Mouse (Mus musculus): Measurements from ENCODE around the gene Rab43. TPM values are rescaled to one million over a fixed set of nuclear protein-coding genes. Genes with fewer than 3 reads are reported as not detected.
A peak's percentile ranks its signal among the peaks of the same experiment; 100 is the strongest.

The Rab43 gene
- polyA plus RNA-seq, 1 experiment from 2014 or later = 21.4 TPM

DNA sequence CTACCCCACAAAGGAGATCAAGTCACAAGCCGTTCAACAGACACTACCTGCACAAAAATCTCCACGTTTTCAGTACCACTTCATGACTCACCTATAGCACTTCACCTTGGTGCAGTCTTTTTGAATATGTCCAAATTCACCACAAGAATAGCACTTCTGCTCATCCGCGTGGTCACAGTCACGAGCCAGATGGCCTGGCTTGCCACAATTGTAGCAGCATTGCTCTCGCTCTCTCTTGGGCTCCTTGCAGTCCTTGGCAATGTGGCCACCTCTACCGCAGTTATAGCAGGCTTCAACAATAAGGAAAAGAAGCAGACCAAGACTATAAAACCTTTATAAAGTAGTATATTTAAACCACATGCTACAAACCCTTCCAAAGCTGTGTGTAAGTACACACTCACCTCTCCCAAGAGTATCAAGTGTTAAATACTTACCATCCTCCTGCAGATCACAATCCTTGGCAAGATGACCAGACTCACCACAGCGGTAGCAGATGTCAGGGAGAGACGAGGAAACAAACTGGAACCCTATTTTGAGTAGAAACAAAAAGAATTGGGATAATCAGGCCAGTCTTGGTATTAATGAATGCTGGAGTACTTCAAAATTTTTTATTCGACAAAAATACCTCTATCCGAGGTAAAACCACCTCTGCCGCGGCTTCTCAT, 33.2 kb upstream of the Rab43 start:
- Histone ChIP-seq H3K4me3 (ENCODE audit: low read depth, low read length) (no peak overlapping the region), H3K36me3 (ENCODE audit: control insufficient read depth, insufficient read depth, low read length) (peaks cover 46% of the 10 kb centered on the region), H3K9me3 (ENCODE audit: control insufficient read depth, low read length) (no peaks in the 10 kb centered on the region), H3K4me1 (replicated peaks; ENCODE audit: control insufficient read depth, insufficient read depth, low read length) (peaks cover 17% of the 10 kb centered on the region), H3K27ac (ENCODE audit: low read depth, low read length) (no peak overlapping the region), H3K4me2 (no peak overlapping the region), H3K9ac (ENCODE audit: low read depth, low read length) (no peak overlapping the region), H3K27me3 (replicated peaks; ENCODE audit: control insufficient read depth, insufficient read depth, low read length) (no peaks in the 10 kb centered on the region)
- DNase-seq (ENCODE audit: low spot score) = no peak
- no peak for ATAC-seq (replicated peaks; ENCODE audit: low FRiP score)
- WGBS = 89% methylated on average over 13 of the region's 13 CpGs

DNA sequence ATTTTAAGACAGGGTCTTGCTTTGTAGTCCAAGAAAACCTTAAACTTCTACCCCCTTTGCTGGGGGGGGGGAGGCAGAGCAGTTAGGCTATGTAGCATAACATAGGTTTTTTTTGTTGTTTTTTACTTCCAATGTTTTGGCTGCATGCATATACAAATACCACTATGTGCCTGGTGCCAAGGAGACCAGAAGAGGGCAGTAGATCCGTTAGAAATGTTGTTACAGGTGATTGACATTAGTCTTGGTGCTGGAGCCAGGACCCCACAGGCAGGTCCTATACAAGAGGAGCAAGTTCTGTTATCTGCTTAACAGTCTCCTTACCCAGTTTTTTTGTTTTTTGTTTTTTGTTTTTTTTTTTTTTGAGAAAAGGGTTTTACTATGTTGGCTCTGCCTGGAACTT, 30.3 kb upstream of the Rab43 start:
- DNase-seq (ENCODE audit: low spot score) (no peak), ATAC-seq (replicated peaks; ENCODE audit: low FRiP score) (no peak)
- WGBS = 8% methylated on average over 1 of the region's 1 CpGs
- Histone ChIP-seq H3K9me3 (ENCODE audit: control insufficient read depth, low read length) (no peaks in the 10 kb centered on the region), H3K36me3 (ENCODE audit: control insufficient read depth, insufficient read depth, low read length) (peaks cover 35% of the 10 kb centered on the region), H3K27ac (ENCODE audit: low read depth, low read length) (no peak overlapping the region), H3K27me3 (replicated peaks; ENCODE audit: control insufficient read depth, insufficient read depth, low read length) (no peaks in the 10 kb centered on the region), H3K4me2 (no peak overlapping the region), H3K4me1 (replicated peaks; ENCODE audit: control insufficient read depth, insufficient read depth, low read length) (peaks cover 12% of the 10 kb centered on the region), H3K9ac (ENCODE audit: low read depth, low read length) (no peak overlapping the region), H3K4me3 (ENCODE audit: low read depth, low read length) (no peak overlapping the region)

DNA sequence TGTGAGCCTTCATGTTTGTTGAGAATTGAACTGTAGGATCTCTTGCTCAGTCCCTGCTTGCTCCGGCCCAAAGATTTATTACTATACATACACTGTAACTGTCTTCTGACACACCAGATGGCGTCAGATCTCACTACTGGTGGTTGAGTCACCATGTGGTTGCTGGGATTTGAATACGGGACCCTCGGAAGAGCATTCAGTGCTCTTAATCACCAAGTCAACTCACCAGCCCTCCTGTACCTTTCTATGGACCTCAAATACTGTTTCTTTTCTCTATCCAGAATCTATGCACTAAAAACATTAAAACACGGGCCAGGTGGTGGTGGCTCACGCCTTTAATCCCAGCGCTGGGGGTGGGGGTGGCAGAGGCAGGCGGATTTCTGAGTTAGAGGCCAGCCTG, 29.7 kb upstream of the Rab43 start:
- ATAC-seq (replicated peaks; ENCODE audit: low FRiP score) (no peak), DNase-seq (ENCODE audit: low spot score) (no peak)
- Histone ChIP-seq H3K27me3 (replicated peaks; ENCODE audit: control insufficient read depth, insufficient read depth, low read length) (no peaks in the 10 kb centered on the region), H3K36me3 (ENCODE audit: control insufficient read depth, insufficient read depth, low read length) (peaks cover 31% of the 10 kb centered on the region), H3K4me2 (no peak overlapping the region), H3K4me1 (replicated peaks; ENCODE audit: control insufficient read depth, insufficient read depth, low read length) (peaks cover 10% of the 10 kb centered on the region), H3K9me3 (ENCODE audit: control insufficient read depth, low read length) (no peaks in the 10 kb centered on the region), H3K9ac (ENCODE audit: low read depth, low read length) (no peak overlapping the region), H3K4me3 (ENCODE audit: low read depth, low read length) (no peak overlapping the region), H3K27ac (ENCODE audit: low read depth, low read length) (no peak overlapping the region)
- WGBS = 76% methylated on average over 8 of the region's 8 CpGs

DNA sequence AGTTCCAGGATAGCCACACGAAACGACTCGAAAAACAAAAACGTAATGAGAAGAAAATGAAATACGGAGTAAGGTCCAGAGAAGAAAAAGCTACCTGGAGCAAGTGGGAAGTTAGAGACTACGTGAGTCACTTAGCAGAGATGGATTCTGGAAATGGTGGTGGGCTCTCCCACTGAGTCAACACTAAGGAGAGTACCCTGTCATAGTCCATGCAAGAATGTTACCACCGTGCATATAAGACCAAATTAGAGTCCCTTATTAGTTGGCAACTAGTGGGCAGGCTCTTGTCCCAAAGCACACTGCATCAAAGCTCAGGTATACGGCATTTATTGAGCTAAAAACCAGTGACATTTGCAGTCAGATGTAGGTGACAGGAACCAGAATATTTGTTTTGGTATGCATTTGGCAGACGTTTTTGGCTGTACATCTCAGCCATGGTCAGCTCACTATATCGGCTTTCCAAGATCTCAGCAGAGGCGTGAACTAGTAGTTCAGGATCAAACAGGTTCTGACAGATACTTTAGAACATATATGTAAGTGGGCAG, 27.9 kb upstream of the Rab43 start:
- H3K4me2 ChIP-seq = peak overlapping the region; percentile 67
- H3K4me3 ChIP-seq (ENCODE audit: low read depth, low read length) = peak overlapping the region; percentile 78; the same call in 1 of the 2 replicates
- WGBS = 55% methylated on average over 11 of the region's 11 CpGs
- no peak for DNase-seq (ENCODE audit: low spot score)
- ATAC-seq (replicated peaks; ENCODE audit: low FRiP score) = no peak
- H3K27me3 ChIP-seq (replicated peaks; ENCODE audit: control insufficient read depth, insufficient read depth, low read length) = no peaks in the 10 kb centered on the region
- peaks cover 26% of the 10 kb centered on the region for H3K36me3 ChIP-seq (ENCODE audit: control insufficient read depth, insufficient read depth, low read length)
- H3K9ac ChIP-seq (ENCODE audit: low read depth, low read length) = peak overlapping the region; percentile 67
- no peaks in the 10 kb centered on the region for H3K9me3 ChIP-seq (ENCODE audit: control insufficient read depth, low read length)
- H3K27ac ChIP-seq (ENCODE audit: low read depth, low read length) = peak overlapping the region; percentile 89
- H3K4me1 ChIP-seq (replicated peaks; ENCODE audit: control insufficient read depth, insufficient read depth, low read length) = peaks cover 10% of the 10 kb centered on the region

DNA sequence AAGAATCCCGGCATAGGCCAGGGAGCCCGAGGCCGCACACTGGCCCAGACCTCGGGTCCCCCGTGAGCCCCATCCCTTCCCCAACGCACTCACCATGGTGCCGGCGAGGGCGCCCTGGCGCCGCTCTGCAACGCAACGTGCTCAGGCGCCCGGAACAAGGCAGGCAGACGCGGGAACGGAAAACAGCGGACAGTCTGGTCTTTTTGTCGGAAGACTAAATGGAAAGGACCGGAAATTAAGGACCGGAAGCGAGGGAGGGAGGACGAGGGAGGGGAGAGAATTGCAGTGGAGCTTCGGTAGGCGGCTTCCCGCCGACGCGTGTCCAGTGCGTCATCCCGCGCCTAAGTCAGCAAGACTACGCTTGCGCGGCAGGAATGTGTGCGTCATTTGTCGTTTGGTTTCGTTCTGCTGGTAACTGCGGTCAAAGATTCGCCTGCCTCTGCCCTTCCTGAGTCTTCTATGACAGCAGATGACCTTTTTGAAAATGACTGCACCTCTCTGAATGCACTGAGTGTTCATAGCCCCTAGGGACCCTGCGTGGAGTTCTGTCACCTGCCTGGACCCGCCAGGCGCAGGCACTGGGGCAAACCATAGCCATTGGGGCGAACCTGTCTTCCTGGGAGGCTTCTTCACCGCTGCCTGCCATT, 26.7 kb upstream of the Rab43 start, which contains the start of gene Isy1:
TSS of gene Isy1 (minus strand) at position 248 of the 647 bp plus-strand sequence.
- 0% methylated on average over 46 of the region's 46 CpGs for WGBS

DNA sequence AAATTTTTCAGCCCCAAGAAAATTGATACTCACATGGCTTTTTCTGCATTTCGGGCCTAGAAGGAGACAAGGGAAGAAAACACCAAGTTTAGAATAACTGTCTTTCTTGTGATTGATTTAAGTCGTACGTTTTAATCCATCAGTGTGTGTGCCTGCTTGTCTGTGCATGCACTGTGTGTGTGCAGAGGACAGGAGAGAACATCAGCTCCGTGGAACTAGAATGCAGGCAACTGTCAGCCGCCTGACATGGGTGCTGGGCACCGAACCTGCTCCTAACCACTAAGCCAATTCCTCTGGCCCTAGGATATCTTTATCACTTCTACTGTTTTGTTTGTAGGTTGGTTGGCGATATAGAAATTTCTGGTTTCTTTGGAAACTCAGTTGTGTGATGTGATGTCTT, 23.7 kb upstream of the Rab43 start, which contains the start of gene Gm45140:
TSS of gene Gm45140 (minus strand) at position 101 of the 400 bp plus-strand sequence.
- H3K27ac ChIP-seq (ENCODE audit: low read depth, low read length) = no peak within 1 kb of the TSS
- H3K9ac ChIP-seq (ENCODE audit: low read depth, low read length) = no peak within 1 kb of the TSS
- H3K9me3 ChIP-seq (ENCODE audit: control insufficient read depth, low read length) = no peaks in the 10 kb centered on the region
- H3K27me3 ChIP-seq (replicated peaks; ENCODE audit: control insufficient read depth, insufficient read depth, low read length) = no peaks in the 10 kb centered on the region
- H3K4me1 ChIP-seq (replicated peaks; ENCODE audit: control insufficient read depth, insufficient read depth, low read length) = peaks cover 10% of the 10 kb centered on the region
- H3K4me2 ChIP-seq = no peak within 1 kb of the TSS
- ATAC-seq (replicated peaks; ENCODE audit: low FRiP score) (no peak), DNase-seq (ENCODE audit: low spot score) (no peak)
- H3K36me3 ChIP-seq (ENCODE audit: control insufficient read depth, insufficient read depth, low read length) = peaks cover 11% of the 10 kb centered on the region
- no peak within 1 kb of the TSS for H3K4me3 ChIP-seq (ENCODE audit: low read depth, low read length)
- 91% methylated on average over 7 of the region's 7 CpGs for WGBS

More for the DNA sequence above, 26.7 kb upstream of the Rab43 start, which contains the start of gene Isy1:
- Histone ChIP-seq H3K9me3 (ENCODE audit: control insufficient read depth, low read length) (no peaks in the 10 kb centered on the region), H3K4me1 (replicated peaks; ENCODE audit: control insufficient read depth, insufficient read depth, low read length) (peaks cover 10% of the 10 kb centered on the region), H3K9ac (ENCODE audit: low read depth, low read length) (peak within 1 kb of the TSS; percentile 87), H3K27me3 (replicated peaks; ENCODE audit: control insufficient read depth, insufficient read depth, low read length) (no peaks in the 10 kb centered on the region), H3K4me2 (peak within 1 kb of the TSS; percentile 67), H3K36me3 (ENCODE audit: control insufficient read depth, insufficient read depth, low read length) (peaks cover 19% of the 10 kb centered on the region), H3K4me3 (ENCODE audit: low read depth, low read length) (peak within 1 kb of the TSS; percentile 78), H3K27ac (ENCODE audit: low read depth, low read length) (peak within 1 kb of the TSS; percentile 89)
- peak; percentile 94 for DNase-seq (ENCODE audit: low spot score)
- ATAC-seq (replicated peaks; ENCODE audit: low FRiP score) = peak; percentile 94

DNA sequence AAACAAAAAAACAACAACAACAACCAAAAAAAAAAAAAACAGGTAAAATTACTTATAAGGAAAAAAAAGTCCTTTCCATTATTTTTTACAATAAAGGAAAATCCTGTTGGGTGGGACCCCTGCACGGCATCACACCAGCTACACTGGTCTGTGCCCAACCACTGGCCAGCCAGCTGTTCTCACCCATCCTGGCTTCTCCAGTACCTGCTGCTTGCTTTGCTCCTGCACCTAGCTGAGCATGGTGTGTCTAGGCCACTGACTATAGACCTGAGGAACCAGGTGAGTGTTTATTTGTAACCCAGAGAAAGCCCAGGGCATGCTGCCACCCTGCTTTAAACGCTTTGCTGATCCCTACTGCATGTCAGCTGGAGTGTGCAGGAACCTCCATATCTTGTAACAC, 8.4 kb upstream of the Rab43 start:
- Histone ChIP-seq H3K9ac (ENCODE audit: low read depth, low read length) (no peak overlapping the region), H3K4me1 (replicated peaks; ENCODE audit: control insufficient read depth, insufficient read depth, low read length) (no peaks in the 10 kb centered on the region), H3K36me3 (ENCODE audit: control insufficient read depth, insufficient read depth, low read length) (peaks cover 44% of the 10 kb centered on the region), H3K27ac (ENCODE audit: low read depth, low read length) (no peak overlapping the region), H3K4me2 (no peak overlapping the region), H3K9me3 (ENCODE audit: control insufficient read depth, low read length) (no peaks in the 10 kb centered on the region), H3K4me3 (ENCODE audit: low read depth, low read length) (no peak overlapping the region), H3K27me3 (replicated peaks; ENCODE audit: control insufficient read depth, insufficient read depth, low read length) (no peaks in the 10 kb centered on the region)
- 95% methylated on average over 2 of the region's 2 CpGs for WGBS
- DNase-seq (ENCODE audit: low spot score) (no peak), ATAC-seq (replicated peaks; ENCODE audit: low FRiP score) (no peak)

DNA sequence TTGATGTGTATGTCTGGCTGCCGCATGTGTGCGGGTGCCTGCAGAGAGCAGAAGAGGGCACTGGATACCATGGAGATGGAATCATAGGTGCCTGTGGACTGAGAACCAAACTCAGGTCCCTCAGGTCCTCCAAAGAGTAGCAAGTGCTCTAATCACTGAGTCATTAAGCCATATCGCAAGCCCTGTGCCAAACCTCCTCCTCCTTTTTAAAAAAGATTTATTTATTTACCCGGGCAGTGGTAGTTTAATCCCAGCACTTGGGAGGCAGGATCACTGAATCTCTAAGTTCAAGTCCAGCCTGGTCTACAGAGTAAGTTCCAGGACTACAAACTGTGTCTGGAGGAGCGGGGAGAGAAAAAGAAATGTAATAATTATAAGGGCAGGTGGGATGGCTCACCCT, 2.5 kb upstream of the Rab43 start:
- Histone ChIP-seq H3K9me3 (ENCODE audit: control insufficient read depth, low read length) (no peaks in the 10 kb centered on the region), H3K4me3 (ENCODE audit: low read depth, low read length) (no peak overlapping the region), H3K36me3 (ENCODE audit: control insufficient read depth, insufficient read depth, low read length) (peaks cover 29% of the 10 kb centered on the region), H3K27ac (ENCODE audit: low read depth, low read length) (no peak overlapping the region), H3K4me2 (no peak overlapping the region), H3K27me3 (replicated peaks; ENCODE audit: control insufficient read depth, insufficient read depth, low read length) (no peaks in the 10 kb centered on the region), H3K9ac (ENCODE audit: low read depth, low read length) (no peak overlapping the region), H3K4me1 (replicated peaks; ENCODE audit: control insufficient read depth, insufficient read depth, low read length) (peaks cover 16% of the 10 kb centered on the region)
- ATAC-seq (replicated peaks; ENCODE audit: low FRiP score) (no peak), DNase-seq (ENCODE audit: low spot score) (no peak)
- WGBS = 92% methylated on average over 5 of the region's 5 CpGs
